Mouse (Mus musculus) midbrain, embryonic 12.5 days (tissue): ENCODE measurements around the gene Lmbr1. TPM values are rescaled to one million over a fixed set of nuclear protein-coding genes. Genes with fewer than 3 reads are reported as not detected.

Source experiments
- ATAC-seq: fragments of 200-750 bp; cut with Nextera tagmentation; 2 replicates; pipeline ENCODE4 v1.8.0; 2017; ENCODE audit warnings: low read depth, moderate TSS enrichment, moderate library complexity; ENCODE audit not compliant: low FRiP score
- H3K27ac ChIP-seq: fragments of 300-500 bp; sonication (generic); replicated peaks from 2 replicates; pipeline ENCODE4 v1.5.1; 2016; ENCODE audit warnings: mild to moderate bottlenecking
- H3K27me3 ChIP-seq: fragments of 300-500 bp; sonication (generic); 2 replicates; pipeline ENCODE4 v1.6.1; 2016; ENCODE audit warnings: mild to moderate bottlenecking
- H3K36me3 ChIP-seq: fragments of 300-500 bp; sonication (generic); 2 replicates; pipeline ENCODE4 v1.6.1; 2016
- H3K4me1 ChIP-seq: fragments of 300-500 bp; sonication (generic); 2 replicates; pipeline ENCODE4 v1.6.1; 2016
- H3K4me2 ChIP-seq: fragments of 300-500 bp; sonication (generic); replicated peaks from 2 replicates; pipeline ENCODE4 v1.6.1; 2016; ENCODE audit warnings: mild to moderate bottlenecking, moderate library complexity
- H3K4me3 ChIP-seq: fragments of 300-500 bp; sonication (generic); 2 replicates; pipeline ENCODE4 v1.5.1; 2016; ENCODE audit warnings: mild to moderate bottlenecking
- H3K9ac ChIP-seq: fragments of 300-500 bp; sonication (generic); replicated peaks from 2 replicates; pipeline ENCODE4 v1.6.1; 2016; ENCODE audit warnings: mild to moderate bottlenecking, moderate library complexity
- H3K9me3 ChIP-seq: fragments of 300-500 bp; sonication (generic); 2 replicates; pipeline ENCODE4 v1.6.1; 2016; ENCODE audit warnings: mild to moderate bottlenecking
- WGBS: fragments of 180-500 bp; shearing (Covaris S2); methylation state at CpG from one replicate; pipeline ENCODE4 v1.1.7; 2016; 5-methylcytosine and 5-hydroxymethylcytosine counted together
- polyA plus RNA-seq: library from polyadenylated mRNA; unstranded; fragments of >200 nt; fragmentation: Nextera tagmentation; extraction: Ambion mirVana; gene quantifications from 2 replicates; pipeline ENCODE4 v1.2.1, GENCODE M21; 2016

The Lmbr1 gene
- polyA plus RNA-seq, 1 experiment from 2014 or later: 17.0 TPM

DNA sequence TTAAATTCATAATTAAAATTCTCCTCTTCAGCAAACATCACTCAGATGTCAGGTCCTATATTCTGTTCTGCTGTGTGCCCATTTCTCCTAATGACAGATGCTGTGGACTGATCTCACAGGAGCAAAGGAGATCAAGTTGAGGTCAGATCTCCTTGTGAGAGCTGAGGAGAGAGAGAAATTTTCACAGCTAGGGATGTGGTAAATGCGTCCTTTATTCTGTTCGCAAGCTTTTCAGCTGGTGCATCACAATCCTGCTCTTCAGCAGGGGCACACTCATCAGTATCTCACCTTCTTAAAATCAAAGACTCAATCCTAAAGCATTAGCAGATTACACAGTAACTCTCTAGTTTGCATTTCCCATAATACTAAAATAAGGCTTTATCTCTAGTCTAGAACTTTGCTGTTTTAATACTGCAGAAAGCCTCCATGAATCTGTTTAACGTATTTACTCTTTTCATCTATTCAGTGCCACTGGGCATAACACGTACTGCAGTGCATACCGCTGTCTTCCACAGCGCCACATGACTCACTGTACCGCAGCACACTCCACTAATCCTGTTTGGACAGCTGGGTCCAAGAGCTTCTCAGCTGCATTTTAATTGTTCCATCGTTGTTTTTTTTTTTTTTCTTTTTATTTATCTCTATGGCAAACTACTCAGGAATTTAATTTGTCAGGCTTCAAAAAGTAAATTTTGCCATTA lies 127.2 kb downstream of the Lmbr1 start:
- H3K4me1 ChIP-seq: peaks cover 16% of the 10 kb centered on the region
- WGBS: 5% methylated on average over 8 of the region's 8 CpGs
- no peak overlapping the region for H3K9ac ChIP-seq
- no peaks in the 10 kb centered on the region for H3K9me3 ChIP-seq
- peak overlapping the region; percentile 23; the same call in 1 of the 2 replicates for H3K4me2 ChIP-seq
- peak overlapping the region; percentile 64 for H3K27ac ChIP-seq
- peak; percentile 93 for ATAC-seq
- no peak overlapping the region for H3K4me3 ChIP-seq
- H3K27me3 ChIP-seq: peaks cover 4% of the 10 kb centered on the region; the same call in 1 of the 2 replicates
- H3K36me3 ChIP-seq: no peaks in the 10 kb centered on the region

DNA sequence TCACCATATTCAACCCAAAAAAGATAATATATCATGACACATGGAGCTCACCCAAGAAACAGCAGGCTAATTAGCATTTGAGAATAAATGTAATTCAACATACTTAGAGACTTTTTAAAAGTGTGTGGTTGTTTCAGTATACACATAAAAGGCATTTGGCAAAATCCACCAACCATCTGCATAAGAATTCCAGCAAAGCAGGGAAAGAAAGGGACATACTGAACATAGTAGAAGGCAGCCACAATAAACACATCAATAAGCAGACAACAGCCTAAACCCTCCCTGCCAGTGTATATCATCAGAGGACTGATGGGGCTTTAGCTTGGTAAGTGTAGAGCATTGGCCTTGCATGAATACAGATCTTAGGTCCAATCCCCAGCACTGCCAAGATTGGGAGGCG lies 133.4 kb downstream of the Lmbr1 start:
- Histone ChIP-seq H3K9me3 (no peaks in the 10 kb centered on the region), H3K4me3 (no peak overlapping the region), H3K4me1 (no peaks in the 10 kb centered on the region), H3K27me3 (no peaks in the 10 kb centered on the region), H3K4me2 (no peak overlapping the region), H3K9ac (no peak overlapping the region), H3K36me3 (no peaks in the 10 kb centered on the region), H3K27ac (no peak overlapping the region)
- no peak for ATAC-seq
- WGBS: no CpG with 5 or more reads among the region's 1 CpGs

DNA sequence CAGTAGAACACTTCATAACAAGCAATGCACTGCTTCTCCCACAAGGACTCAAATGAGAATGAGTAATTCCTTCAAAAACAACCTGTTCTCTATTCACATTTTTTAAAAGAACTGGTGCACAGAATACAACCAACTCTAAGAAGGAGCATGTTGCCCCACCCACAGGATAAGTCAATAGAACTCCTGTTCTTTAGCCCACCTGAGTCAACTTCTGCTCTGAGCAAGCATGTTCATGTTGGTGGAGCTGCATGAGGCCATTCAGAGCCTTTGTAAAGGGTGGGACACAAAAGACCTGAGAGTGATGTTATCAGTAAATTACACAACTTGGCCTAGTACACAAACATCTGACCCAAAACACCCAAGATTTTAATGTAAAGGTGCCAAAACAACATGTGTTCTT lies 139.8 kb downstream of the Lmbr1 start:
- no peak for ATAC-seq
- no peak overlapping the region for H3K27ac ChIP-seq
- H3K27me3 ChIP-seq: no peaks in the 10 kb centered on the region
- H3K4me3 ChIP-seq: no peak overlapping the region
- no peak overlapping the region for H3K9ac ChIP-seq
- no peaks in the 10 kb centered on the region for H3K9me3 ChIP-seq
- no peak overlapping the region for H3K4me2 ChIP-seq
- no peaks in the 10 kb centered on the region for H3K36me3 ChIP-seq
- H3K4me1 ChIP-seq: no peaks in the 10 kb centered on the region

DNA sequence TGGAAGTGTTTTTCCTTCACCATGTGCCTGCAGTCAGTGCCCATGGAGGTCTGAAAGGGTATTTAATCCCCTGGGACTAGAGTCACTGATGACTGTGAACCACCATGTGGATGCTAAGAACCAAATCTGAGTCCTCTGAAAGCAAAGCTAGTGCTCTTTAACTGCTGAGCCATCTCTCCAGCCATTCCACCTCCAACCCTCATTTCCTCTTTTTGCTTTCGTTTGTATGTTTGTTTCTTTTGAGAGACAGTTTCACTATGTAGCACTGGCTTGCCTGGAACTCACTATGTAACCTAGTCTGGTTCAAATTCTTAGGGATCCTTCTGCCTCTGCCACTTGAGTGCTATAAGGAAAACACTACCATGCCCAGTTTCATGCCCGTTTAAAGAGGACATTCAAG lies 147.7 kb downstream of the Lmbr1 start:
- no peak overlapping the region for H3K4me3 ChIP-seq
- ATAC-seq: no peak
- no peaks in the 10 kb centered on the region for H3K9me3 ChIP-seq
- WGBS: 81% methylated on average over 2 of the region's 2 CpGs
- no peaks in the 10 kb centered on the region for H3K36me3 ChIP-seq
- no peak overlapping the region for H3K27ac ChIP-seq
- no peaks in the 10 kb centered on the region for H3K27me3 ChIP-seq
- no peak overlapping the region for H3K9ac ChIP-seq
- no peaks in the 10 kb centered on the region for H3K4me1 ChIP-seq
- no peak overlapping the region for H3K4me2 ChIP-seq

DNA sequence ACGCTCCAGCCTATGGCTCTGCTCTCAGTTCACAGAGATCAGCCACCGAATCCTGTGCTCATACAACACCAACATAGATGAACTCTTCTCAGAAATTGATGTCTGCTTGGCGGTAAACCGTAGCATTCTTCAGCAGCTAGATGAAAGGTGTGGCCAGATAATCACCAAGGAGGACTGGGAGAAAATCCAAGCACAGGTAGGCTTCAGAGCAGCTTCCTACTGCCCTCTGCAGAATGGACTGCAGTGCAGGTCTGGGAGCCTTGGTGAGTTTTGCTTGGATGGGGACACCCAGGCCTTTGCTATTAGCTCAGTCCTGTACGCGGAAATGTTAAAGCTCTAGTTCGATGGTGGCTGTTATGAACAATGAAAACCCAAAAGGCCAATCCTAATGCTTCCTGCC lies 154.1 kb downstream of the Lmbr1 start:
- no peaks in the 10 kb centered on the region for H3K27me3 ChIP-seq
- no peaks in the 10 kb centered on the region for H3K36me3 ChIP-seq
- no peaks in the 10 kb centered on the region for H3K4me1 ChIP-seq
- WGBS: 94% methylated on average over 7 of the region's 7 CpGs
- no peaks in the 10 kb centered on the region for H3K9me3 ChIP-seq
- H3K4me2 ChIP-seq: no peak overlapping the region
- H3K9ac ChIP-seq: no peak overlapping the region
- H3K27ac ChIP-seq: no peak overlapping the region
- H3K4me3 ChIP-seq: no peak overlapping the region
- ATAC-seq: no peak

DNA sequence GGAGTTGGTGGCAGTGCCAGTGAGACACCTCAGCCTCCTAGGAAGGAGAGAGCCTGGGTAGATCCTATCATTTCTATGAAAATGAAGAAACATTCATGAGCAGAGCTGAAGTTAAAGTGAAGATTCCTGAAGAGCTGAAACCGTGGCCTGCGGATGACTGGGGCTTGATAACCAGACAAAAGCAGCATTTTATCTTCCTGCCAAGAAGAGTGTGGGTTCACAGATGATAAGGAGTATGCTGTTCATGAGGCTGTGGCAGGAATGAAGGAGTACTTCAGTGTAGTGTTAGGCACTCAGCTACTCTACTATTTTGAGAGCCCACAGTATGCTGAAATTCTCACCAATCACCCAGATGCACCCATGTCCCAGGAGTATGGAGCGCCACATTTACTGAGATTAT lies 160.2 kb downstream of the Lmbr1 start:
- Histone ChIP-seq H3K27me3 (no peaks in the 10 kb centered on the region), H3K4me3 (no peak overlapping the region), H3K9ac (no peak overlapping the region), H3K4me1 (no peaks in the 10 kb centered on the region), H3K4me2 (no peak overlapping the region), H3K36me3 (no peaks in the 10 kb centered on the region), H3K27ac (no peak overlapping the region), H3K9me3 (no peaks in the 10 kb centered on the region)
- ATAC-seq: no peak
- WGBS: 88% methylated on average over 3 of the region's 3 CpGs

DNA sequence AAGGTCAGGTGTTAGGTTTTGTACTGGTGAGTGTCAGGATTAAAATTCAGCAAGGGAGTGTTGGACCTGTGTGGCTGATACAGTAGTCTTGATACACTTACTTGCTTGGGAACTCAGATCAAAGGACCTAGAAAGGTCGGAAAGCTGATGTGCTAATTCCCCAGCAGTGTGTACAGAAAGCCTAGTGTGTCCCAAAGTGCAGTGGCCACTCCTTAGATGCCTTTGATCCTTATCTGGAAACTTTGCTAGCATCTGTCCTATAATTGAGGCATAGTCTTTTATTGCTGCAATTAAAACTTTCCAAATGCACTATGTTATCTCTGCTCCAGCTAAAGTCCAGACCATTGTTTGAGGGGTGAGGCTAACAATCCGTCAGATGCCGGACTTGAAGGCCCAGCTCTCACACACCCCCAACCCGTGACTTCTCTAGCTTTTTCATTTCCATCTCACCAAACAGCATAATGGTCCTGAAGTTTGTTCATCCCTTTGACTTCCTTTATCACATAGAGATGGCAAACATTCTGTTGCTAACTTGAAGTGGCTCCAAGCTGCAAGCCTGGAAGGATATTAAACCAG lies 166.1 kb downstream of the Lmbr1 start:
- Histone ChIP-seq H3K27me3 (no peaks in the 10 kb centered on the region), H3K27ac (no peak overlapping the region), H3K9me3 (no peaks in the 10 kb centered on the region), H3K4me3 (no peak overlapping the region), H3K36me3 (no peaks in the 10 kb centered on the region), H3K4me2 (no peak overlapping the region), H3K4me1 (no peaks in the 10 kb centered on the region), H3K9ac (no peak overlapping the region)
- WGBS: 56% methylated on average over 4 of the region's 4 CpGs
- ATAC-seq: no peak

DNA sequence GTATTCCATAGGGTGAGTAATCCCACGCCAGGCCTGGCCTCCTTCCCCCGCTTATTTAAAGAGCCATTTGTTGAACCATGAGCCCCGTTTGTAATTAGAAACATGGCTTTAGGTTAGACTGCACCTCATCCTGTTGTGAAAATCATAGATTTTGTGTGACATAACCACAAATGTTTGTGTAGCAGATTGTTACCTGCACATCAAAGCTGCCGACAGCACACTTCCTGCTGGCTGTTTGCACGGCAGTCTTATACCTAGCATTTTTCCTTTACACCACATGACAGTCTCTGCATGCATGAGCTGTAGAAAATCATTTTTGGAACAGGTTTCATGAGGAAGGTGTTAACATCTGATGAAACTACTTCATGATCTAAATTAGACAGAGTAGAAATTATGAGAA lies 172.5 kb downstream of the Lmbr1 start:
- Histone ChIP-seq H3K4me2 (no peak overlapping the region), H3K27me3 (no peaks in the 10 kb centered on the region), H3K9ac (no peak overlapping the region), H3K4me3 (no peak overlapping the region), H3K4me1 (no peaks in the 10 kb centered on the region), H3K27ac (no peak overlapping the region), H3K9me3 (no peaks in the 10 kb centered on the region), H3K36me3 (no peaks in the 10 kb centered on the region)
- WGBS: 89% methylated on average over 5 of the region's 5 CpGs
- no peak for ATAC-seq

DNA sequence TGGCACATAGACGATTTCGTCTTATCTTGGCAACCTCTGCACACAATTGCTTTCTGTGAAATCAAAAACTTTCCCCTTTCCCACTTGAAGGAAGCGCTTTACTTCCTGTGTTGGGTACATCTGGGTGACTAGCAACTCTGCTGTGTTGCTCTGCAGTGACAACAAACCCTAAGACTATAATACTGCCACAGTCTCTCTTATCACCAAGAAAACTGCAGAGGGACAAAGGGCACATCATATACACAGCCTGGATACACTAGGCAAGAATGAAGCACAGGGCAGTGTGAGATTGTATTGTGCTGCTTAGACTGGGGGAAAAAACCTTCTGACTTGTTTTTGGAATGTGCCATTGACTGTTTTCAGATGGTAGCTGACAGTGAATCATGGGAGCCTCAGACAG lies 178.3 kb downstream of the Lmbr1 start:
- H3K4me2 ChIP-seq: no peak overlapping the region
- no peaks in the 10 kb centered on the region; the same call in 1 of the 2 replicates for H3K27me3 ChIP-seq
- no peak for ATAC-seq
- no peak overlapping the region for H3K27ac ChIP-seq
- peaks cover 12% of the 10 kb centered on the region; the same call in 1 of the 2 replicates for H3K4me1 ChIP-seq
- no peaks in the 10 kb centered on the region for H3K36me3 ChIP-seq
- 87% methylated on average over 3 of the region's 3 CpGs for WGBS
- H3K4me3 ChIP-seq: no peak overlapping the region
- H3K9ac ChIP-seq: no peak overlapping the region
- H3K9me3 ChIP-seq: no peaks in the 10 kb centered on the region

DNA sequence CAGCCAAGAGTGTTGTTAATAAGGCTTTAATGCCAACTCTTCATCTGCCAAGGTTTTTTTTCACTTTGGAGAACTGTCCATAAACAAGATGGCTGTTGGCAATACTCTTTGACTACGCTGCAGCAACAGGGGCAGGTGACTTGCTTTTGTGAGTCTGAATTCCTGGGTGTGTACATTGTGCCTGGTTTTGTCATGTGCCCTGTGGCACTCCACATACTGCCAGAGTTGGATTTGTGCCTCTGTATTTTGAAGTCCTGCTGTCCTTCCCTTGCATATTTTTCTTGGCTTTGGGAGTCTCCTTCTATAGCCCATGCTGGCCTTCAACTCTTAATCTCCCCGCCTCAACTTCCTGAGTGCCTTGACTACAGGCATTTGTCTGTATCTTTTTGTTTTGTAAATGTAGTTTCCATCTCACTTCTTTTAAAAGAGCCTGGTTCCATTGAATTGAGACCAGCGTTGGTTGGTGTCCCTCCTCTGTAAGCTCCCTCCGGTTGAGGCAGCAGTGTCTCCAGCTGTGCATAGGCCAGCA lies 179.2 kb downstream of the Lmbr1 start:
- H3K27me3 ChIP-seq: no peaks in the 10 kb centered on the region; the same call in 1 of the 2 replicates
- no peak overlapping the region for H3K27ac ChIP-seq
- no peaks in the 10 kb centered on the region for H3K9me3 ChIP-seq
- no peaks in the 10 kb centered on the region for H3K36me3 ChIP-seq
- H3K9ac ChIP-seq: no peak overlapping the region
- WGBS: 39% methylated on average over 4 of the region's 4 CpGs
- ATAC-seq: no peak
- no peak overlapping the region for H3K4me3 ChIP-seq
- H3K4me1 ChIP-seq: peaks cover 12% of the 10 kb centered on the region; the same call in 1 of the 2 replicates
- no peak overlapping the region for H3K4me2 ChIP-seq

DNA sequence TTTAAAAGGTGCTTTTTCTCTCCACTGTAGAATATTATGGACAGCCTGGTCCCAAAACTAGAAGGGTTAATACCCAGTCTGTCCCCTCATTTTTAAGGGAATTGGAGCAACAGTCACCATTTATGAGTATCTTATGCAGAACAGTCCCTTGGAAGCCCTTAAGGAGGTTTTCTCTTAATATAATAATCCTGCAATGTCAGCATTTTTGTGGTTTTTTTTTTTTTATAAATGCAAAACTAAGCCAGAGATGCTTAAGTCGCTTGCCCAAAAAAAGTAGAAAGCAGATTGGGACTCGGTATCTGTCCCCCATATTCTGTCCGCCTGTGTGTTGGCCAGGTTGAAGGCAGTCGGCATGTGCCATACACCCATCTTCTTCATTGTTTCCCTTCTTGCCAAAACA lies 181.0 kb downstream of the Lmbr1 start:
- H3K9me3 ChIP-seq: no peaks in the 10 kb centered on the region
- no peak overlapping the region for H3K9ac ChIP-seq
- H3K27me3 ChIP-seq: no peaks in the 10 kb centered on the region; the same call in 1 of the 2 replicates
- no peak overlapping the region for H3K4me3 ChIP-seq
- no peak overlapping the region for H3K4me2 ChIP-seq
- no peaks in the 10 kb centered on the region for H3K36me3 ChIP-seq
- peaks cover 12% of the 10 kb centered on the region; the same call in 1 of the 2 replicates for H3K4me1 ChIP-seq
- ATAC-seq: no peak
- 90% methylated on average over 4 of the region's 4 CpGs for WGBS
- H3K27ac ChIP-seq: no peak overlapping the region

DNA sequence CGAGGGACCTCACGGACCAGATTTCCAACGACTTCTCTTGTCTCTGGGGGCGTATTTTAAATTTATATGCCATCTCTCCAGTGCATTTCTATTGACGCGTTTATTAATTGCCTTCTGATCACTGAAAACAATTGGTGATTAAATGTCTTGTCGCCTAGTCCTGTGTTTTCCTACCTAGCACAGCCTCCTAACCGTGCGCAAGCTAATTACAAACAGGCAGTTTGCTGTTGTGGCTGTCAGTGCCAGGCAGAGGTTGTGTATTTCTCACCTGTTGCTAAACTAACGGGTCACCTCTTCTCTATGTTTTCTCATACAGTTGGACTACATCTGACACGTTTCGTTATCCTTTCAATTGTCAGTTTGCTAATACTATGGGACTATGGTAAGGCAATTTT lies 181.9 kb downstream of the Lmbr1 start:
- Histone ChIP-seq H3K9ac (peak overlapping the region; percentile 78), H3K4me1 (peaks cover 12% of the 10 kb centered on the region; the same call in 1 of the 2 replicates), H3K27me3 (no peaks in the 10 kb centered on the region; the same call in 1 of the 2 replicates), H3K27ac (peak overlapping the region; percentile 83; the same call in 1 of the 2 replicates), H3K4me2 (peak overlapping the region; percentile 60), H3K9me3 (no peaks in the 10 kb centered on the region), H3K36me3 (no peaks in the 10 kb centered on the region), H3K4me3 (peak overlapping the region; percentile 63)
- WGBS: 9% methylated on average over 12 of the region's 12 CpGs
- peak; percentile 38 for ATAC-seq
